Mouse (Mus musculus) lung, embryonic 15.5 days (tissue): Measurements from ENCODE around the gene Tmem109. TPM values are rescaled to one million over a fixed set of nuclear protein-coding genes. Genes with fewer than 3 reads are reported as not detected.

Experiments
- ATAC-seq: fragments of 200-750 bp; cut with Nextera tagmentation; 2 replicates; pipeline ENCODE4 v1.8.0; 2017; ENCODE audit warnings: moderate number of reproducible peaks, borderline replicate concordance; ENCODE audit not compliant: low FRiP score, low TSS enrichment; ENCODE audit errors: extremely low read depth
- H3K27ac ChIP-seq: fragments of 300-500 bp; sonication (generic); 2 replicates; pipeline ENCODE4 v1.5.1; 2015; ENCODE audit warnings: moderate library complexity, mild to moderate bottlenecking, inconsistent platforms
- H3K27me3 ChIP-seq: fragments of 300-500 bp; sonication (generic); 2 replicates; pipeline ENCODE4 v1.6.1; 2015; ENCODE audit warnings: inconsistent platforms
- H3K36me3 ChIP-seq: fragments of 300-500 bp; sonication (generic); 2 replicates; pipeline ENCODE4 v1.6.1; 2015; ENCODE audit warnings: inconsistent platforms
- H3K4me1 ChIP-seq: fragments of 300-500 bp; sonication (generic); 2 replicates; pipeline ENCODE4 v1.6.1; 2015; ENCODE audit warnings: inconsistent platforms
- H3K4me2 ChIP-seq: fragments of 300-500 bp; sonication (generic); 2 replicates; pipeline ENCODE4 v1.6.1; 2015; ENCODE audit warnings: inconsistent platforms, mild to moderate bottlenecking, moderate library complexity
- H3K4me3 ChIP-seq: fragments of 300-500 bp; sonication (generic); 2 replicates; pipeline ENCODE4 v1.5.1; 2015; ENCODE audit warnings: mild to moderate bottlenecking, inconsistent platforms
- H3K9ac ChIP-seq: fragments of 300-500 bp; sonication (generic); 2 replicates; pipeline ENCODE4 v1.6.1; 2015; ENCODE audit warnings: inconsistent platforms
- H3K9me3 ChIP-seq: fragments of 300-500 bp; sonication (generic); 2 replicates; pipeline ENCODE4 v1.6.1; 2016; ENCODE audit warnings: inconsistent platforms
- WGBS: fragments of 180-500 bp; shearing (Covaris S2); methylation state at CpG from one replicate; pipeline ENCODE4 v1.1.7; 2015; 5-methylcytosine and 5-hydroxymethylcytosine counted together
- polyA plus RNA-seq: library from polyadenylated mRNA; unstranded; fragments of >200 nt; fragmentation: Nextera tagmentation; extraction: Ambion mirVana; gene quantifications from 2 replicates; pipeline ENCODE4 v1.2.1, GENCODE M21; 2015

Gene Tmem109
- polyA plus RNA-seq, 1 experiment from 2014 or later, result 138 TPM

DNA sequence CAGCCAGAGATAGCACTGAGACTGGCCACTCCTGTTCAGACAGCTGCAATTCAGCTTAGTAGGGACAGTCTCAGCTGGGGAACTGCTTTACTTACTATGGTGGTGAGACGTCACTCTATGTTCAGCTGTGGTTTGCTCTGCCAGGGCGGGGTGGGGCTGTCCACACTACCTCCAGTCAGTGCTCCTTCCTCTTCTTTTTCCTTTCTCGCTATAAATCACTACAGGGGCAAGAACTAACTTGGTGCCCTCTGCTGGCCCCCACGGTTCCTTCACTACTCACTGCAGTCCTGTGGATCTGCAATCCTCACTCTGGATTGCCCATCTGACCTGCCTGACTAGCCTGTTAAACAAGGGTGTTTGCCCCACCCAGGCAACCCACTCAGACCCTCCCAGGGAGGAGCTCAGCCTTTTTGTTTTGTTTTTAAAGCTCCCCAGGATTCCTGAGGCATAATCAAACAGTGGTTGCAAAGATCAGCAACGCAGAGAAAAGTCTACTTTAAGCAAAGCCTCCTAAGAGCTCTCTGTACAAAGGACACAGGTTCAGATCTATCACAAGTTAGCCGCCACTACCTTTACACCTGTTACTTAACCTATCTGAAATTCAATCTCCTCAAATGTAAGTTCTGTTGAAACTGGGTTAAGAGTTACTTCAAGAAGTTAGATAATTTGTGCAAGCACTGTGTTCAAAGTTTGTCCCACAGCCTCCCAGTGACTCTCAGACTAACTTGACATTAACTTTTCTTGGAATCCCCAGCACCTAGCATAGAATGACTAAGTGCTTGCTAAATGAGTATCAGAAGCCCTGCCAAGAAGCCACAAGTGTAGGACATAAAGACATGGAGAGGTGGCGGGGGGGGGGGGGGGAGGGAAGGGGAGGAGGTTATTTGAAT, 1.5 kb downstream of the Tmem109 start:
- Histone ChIP-seq H3K9me3 (0 out of 2 replicates have a peak, but pooled peaks cover 2% of the 10 kb centered on the region), H3K4me1 (peaks cover 34% of the 10 kb centered on the region), H3K36me3 (no peaks in the 10 kb centered on the region), H3K27me3 (no peaks in the 10 kb centered on the region), H3K27ac (peak overlapping the region; percentile 98), H3K4me2 (peak overlapping the region; percentile 92), H3K4me3 (peak overlapping the region; percentile 74), H3K9ac (peak overlapping the region; percentile 80)
- ATAC-seq, result peak; percentile 35
- WGBS, result 35% methylated on average over 6 of the region's 7 CpGs

DNA sequence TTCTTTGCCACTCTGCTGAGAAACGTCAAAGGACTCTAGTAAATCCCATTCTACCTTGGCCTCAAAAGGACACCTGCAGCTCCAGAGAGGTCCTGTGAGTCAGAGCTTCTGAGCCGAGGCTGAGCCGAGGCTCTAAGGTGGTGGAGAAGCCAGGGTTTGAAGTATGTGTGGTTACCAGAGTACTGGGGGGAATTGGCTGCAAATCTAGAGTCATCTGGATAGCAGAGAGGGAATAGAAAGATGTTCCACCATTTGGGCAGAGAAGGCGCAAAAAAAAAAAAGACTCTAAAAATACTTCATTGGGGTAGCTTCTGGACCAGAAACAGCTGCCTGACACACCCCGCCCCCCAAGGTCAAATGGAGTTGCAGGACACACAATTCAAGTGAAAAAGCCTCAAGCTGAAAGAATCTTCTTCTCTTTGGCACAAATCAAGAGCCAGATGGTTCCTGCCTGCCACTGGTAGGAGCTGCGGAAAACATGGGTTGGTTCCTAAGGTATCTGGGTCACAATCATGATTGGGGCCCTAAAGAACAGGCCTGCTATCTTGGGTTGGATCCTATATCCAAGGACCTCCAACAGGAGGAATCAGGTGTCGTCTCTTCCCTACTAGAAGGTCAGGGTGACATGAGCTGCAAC, 3.5 kb downstream of the Tmem109 start:
- peaks cover 34% of the 10 kb centered on the region for H3K4me1 ChIP-seq
- no peak overlapping the region for H3K4me2 ChIP-seq
- H3K4me3 ChIP-seq, result no peak overlapping the region
- no peak for ATAC-seq
- peaks cover 12% of the 10 kb centered on the region for H3K36me3 ChIP-seq
- no peaks in the 10 kb centered on the region for H3K9me3 ChIP-seq
- 83% methylated on average over 7 of the region's 7 CpGs for WGBS
- no peak overlapping the region for H3K27ac ChIP-seq
- H3K27me3 ChIP-seq, result no peaks in the 10 kb centered on the region
- H3K9ac ChIP-seq, result no peak overlapping the region

DNA sequence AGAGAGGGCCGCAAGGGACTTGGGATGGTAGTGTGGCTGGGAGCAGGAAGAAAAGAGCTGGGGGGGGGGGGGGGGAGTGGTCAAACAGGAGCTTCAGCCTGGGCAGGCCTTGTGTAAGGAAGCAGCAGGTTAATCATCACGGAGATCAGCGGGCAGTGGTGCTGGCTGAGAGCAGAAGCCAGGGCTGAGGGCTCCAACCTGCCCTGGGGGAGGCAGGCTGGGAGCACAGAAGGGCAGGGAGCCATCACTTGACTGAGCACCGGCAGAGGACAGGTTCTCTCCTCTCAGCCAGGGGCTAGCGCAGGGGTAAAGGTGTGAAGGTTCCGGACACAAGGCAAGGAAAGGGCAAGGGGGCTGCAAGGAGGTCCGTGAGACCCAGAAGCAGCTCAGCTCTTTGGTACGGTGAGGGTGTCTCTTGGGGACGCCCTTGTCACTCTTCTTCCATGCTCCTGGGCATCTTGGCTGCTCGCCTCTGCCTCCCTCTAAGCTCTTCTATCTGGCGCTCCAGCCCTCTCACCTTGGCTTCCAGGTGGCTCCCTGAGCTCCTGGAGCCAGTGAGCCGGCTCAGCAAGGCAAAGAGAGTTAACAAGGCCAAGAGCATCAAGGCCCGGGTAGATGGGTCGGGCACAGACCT, 10.4 kb downstream of the Tmem109 start:
- Histone ChIP-seq H3K4me3 (no peak overlapping the region), H3K27ac (peak overlapping the region; percentile 89), H3K9me3 (no peaks in the 10 kb centered on the region), H3K4me1 (peaks cover 34% of the 10 kb centered on the region), H3K4me2 (no peak overlapping the region), H3K27me3 (no peaks in the 10 kb centered on the region), H3K9ac (no peak overlapping the region), H3K36me3 (peaks cover 32% of the 10 kb centered on the region)
- no peak for ATAC-seq
- 75% methylated on average over 13 of the region's 14 CpGs for WGBS

DNA sequence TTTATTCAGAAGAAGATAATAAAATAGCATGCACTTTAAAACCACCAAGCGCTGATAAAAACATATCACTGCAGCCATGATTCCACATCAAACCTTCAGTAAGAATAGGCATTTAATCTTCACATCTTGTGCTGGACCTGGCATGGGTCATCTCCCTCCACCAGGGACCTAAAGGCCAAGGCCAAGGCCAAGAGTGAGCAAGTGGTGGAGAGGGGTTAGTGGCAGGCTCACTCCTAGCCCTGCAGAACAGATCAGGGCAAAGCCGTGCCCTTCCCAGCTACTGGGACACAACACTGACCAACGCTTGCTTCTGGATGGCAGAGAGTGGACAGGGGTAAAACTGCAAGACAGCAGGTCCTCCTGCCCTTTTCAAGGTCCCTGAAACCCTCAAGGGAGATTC, 11.1 kb downstream of the Tmem109 start:
- Histone ChIP-seq H3K9me3 (no peaks in the 10 kb centered on the region), H3K4me3 (no peak overlapping the region), H3K27ac (peak overlapping the region; percentile 89), H3K4me1 (peaks cover 34% of the 10 kb centered on the region), H3K27me3 (no peaks in the 10 kb centered on the region), H3K9ac (no peak overlapping the region), H3K4me2 (no peak overlapping the region), H3K36me3 (peaks cover 38% of the 10 kb centered on the region)
- 91% methylated on average over 3 of the region's 3 CpGs for WGBS
- ATAC-seq, result no peak

DNA sequence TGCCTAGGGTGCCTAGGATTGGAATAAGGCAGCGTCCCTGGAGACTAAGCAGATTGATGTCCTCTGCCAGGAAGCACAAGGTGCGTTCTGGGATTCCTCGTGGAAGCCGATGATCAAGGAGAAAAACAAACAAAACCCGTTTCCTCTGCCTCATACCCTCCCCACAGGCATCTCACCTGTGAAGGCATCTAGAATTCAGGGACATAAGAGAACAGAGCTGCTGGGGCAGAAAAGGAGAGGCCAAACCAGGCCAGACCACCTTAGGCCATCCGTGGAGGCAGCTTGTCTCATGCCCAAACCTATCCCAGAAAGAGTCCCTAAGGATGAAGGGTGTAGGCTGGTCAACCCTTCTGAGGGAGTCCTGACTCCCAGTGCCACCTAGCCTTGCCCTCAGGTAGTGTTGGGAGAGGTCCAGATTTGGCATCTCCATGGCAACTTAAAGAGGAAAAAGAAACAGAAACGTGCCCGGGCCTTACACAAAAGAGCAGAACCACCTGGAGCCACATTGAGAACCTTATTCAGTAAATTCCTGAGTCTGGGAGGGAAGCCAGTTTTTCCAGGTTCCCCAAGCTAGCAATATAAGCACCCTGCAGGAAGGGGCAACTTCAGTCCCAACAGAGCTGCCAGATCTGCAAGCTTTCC, 11.8 kb downstream of the Tmem109 start, which contains the start of gene Tmem132a:
Gene Tmem132a (minus strand): TSS at position 55 of the 642 bp plus-strand sequence.
- Histone ChIP-seq H3K4me2 (peak within 1 kb of the TSS; percentile 81), H3K4me1 (peaks cover 34% of the 10 kb centered on the region), H3K27me3 (no peaks in the 10 kb centered on the region), H3K4me3 (peak within 1 kb of the TSS; percentile 80), H3K9ac (peak within 1 kb of the TSS; percentile 87), H3K27ac (peak within 1 kb of the TSS; percentile 89), H3K36me3 (peaks cover 44% of the 10 kb centered on the region), H3K9me3 (no peaks in the 10 kb centered on the region)
- 4% methylated on average over 8 of the region's 8 CpGs for WGBS
- ATAC-seq, result peak; percentile 51

DNA sequence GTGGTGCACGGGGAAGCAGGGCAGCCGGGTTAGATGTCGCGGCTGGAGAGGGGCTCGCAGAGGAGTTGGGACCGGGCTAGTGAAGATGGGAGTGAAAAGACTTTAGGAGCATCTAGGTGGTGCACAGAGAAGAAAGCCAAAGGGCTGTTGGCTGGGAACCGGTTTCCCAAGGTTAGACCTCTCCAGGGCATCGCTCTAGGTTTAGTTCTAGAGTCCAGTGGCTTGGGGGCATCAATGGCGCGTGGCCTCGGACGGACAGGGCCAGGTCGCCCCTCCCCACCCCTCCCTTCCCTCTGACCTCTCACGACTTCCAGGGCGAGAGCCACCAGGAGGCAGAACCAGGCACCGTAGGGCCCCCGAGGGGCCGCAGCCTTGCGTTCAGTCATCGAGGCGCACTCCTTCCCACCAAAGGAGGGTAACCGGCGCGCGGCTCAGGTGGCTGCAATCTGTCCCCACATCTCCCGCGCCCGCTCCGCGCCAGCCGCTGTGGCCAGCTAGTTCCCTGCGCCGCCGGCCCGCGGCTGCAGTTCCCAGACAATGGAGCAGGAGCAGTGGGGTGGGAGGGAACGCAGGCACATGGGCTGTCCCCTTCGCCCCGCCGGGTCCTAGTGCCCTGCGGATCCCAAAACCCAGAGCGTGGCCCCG, 12.4 kb downstream of the Tmem109 start:
- no peaks in the 10 kb centered on the region for H3K9me3 ChIP-seq
- peaks cover 49% of the 10 kb centered on the region for H3K36me3 ChIP-seq
- no peaks in the 10 kb centered on the region for H3K27me3 ChIP-seq
- ATAC-seq, result peak; percentile 92
- H3K4me1 ChIP-seq, result peaks cover 34% of the 10 kb centered on the region
- H3K27ac ChIP-seq, result peak overlapping the region; percentile 89
- H3K9ac ChIP-seq, result peak overlapping the region; percentile 87
- WGBS, result 0% methylated on average over 43 of the region's 43 CpGs
- peak overlapping the region; percentile 81 for H3K4me2 ChIP-seq
- peak overlapping the region; percentile 80 for H3K4me3 ChIP-seq

DNA sequence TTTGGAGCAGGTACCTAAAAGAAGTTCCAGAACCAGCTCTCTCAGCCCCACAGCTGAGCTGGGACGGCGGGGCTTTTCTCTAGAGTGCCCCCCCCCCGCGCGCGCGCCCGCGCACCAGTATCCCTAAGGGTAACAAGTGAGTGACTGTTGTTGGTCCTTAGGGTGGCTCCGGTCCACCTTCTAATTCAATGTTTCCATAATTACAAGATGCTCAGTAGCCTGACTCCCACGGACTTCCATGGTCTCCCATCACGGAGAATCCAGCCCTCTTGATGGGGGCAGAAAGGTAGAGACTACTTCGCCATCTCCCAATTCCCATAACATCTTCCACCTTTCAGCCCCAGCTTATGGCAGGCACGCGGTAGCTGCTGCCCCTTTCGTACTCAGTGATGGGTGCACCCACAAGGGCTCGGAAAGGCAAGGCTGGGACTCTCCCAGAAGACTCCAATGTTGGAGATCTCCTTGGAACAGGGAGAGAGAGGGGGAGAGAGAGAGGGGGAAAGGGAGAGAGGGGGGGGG, 13.1 kb downstream of the Tmem109 start:
- 1% methylated on average over 17 of the region's 17 CpGs for WGBS
- Histone ChIP-seq H3K9ac (peak overlapping the region; percentile 87), H3K4me2 (peak overlapping the region; percentile 81), H3K27ac (peak overlapping the region; percentile 89; the same call in 1 of the 2 replicates), H3K4me1 (peaks cover 34% of the 10 kb centered on the region), H3K36me3 (peaks cover 49% of the 10 kb centered on the region), H3K4me3 (peak overlapping the region; percentile 80), H3K9me3 (no peaks in the 10 kb centered on the region), H3K27me3 (no peaks in the 10 kb centered on the region)
- ATAC-seq, result no peak

DNA sequence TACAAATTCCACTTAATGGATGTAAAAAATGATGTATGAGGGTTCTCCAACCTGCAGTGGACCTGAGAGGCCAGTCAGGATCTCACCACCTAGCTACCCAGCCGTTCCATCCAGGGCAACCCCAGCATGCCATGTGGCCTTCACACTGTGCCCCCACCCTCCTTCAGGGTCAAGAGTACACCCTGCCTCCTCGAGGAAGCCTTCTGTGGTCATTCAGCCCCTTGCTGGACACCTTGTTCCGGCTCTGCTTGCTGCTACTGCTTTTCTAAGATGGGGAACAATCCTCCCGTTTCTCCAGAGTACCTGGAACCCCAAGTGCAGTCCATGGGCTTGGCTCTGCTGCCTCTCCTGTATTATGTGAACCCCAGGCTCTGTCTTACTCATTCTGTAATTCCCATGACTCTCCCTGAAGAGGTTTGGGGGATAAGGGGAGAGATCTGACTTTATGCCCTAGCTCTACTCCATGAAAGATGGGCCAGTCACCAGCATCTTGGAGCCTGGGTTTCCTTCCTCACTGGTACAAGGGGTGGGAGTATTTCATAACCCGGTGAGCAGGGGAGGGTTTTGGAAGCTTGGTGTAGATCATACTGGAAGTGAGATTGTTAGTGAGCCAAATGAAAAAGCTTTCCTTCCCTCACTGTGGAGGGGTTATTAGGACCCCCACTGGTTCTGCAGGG, 13.7 kb downstream of the Tmem109 start:
- Histone ChIP-seq H3K4me3 (peak overlapping the region; percentile 80), H3K4me2 (peak overlapping the region; percentile 81), H3K4me1 (peaks cover 34% of the 10 kb centered on the region), H3K9ac (peak overlapping the region; percentile 87), H3K27me3 (no peaks in the 10 kb centered on the region), H3K9me3 (no peaks in the 10 kb centered on the region), H3K27ac (no peak overlapping the region), H3K36me3 (peaks cover 49% of the 10 kb centered on the region)
- no peak for ATAC-seq
- 22% methylated on average over 5 of the region's 5 CpGs for WGBS

DNA sequence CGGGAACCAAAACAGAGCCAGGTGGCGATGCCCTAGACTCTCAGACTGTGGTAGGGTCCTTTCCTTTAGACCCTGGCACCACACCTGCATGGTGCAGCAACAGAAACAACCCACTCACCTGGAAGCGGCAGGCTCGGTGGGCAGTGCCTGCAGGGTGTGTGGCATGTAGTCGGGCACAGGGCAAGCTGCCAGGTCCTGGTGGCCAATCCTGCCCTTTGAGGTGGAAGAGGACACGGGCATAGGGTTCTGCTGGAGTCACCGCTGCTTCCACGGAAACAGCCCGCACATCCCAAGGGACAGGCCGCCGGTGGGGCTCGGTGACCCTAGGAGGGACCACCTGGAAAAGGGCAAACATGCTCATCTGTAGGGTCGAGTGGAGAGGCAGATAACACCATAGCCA, 15.4 kb downstream of the Tmem109 start:
- Histone ChIP-seq H3K4me3 (no peak overlapping the region), H3K4me1 (peaks cover 31% of the 10 kb centered on the region), H3K4me2 (no peak overlapping the region), H3K36me3 (peaks cover 49% of the 10 kb centered on the region), H3K9ac (no peak overlapping the region), H3K27me3 (no peaks in the 10 kb centered on the region), H3K27ac (no peak overlapping the region), H3K9me3 (no peaks in the 10 kb centered on the region)
- 88% methylated on average over 13 of the region's 13 CpGs for WGBS
- no peak for ATAC-seq

DNA sequence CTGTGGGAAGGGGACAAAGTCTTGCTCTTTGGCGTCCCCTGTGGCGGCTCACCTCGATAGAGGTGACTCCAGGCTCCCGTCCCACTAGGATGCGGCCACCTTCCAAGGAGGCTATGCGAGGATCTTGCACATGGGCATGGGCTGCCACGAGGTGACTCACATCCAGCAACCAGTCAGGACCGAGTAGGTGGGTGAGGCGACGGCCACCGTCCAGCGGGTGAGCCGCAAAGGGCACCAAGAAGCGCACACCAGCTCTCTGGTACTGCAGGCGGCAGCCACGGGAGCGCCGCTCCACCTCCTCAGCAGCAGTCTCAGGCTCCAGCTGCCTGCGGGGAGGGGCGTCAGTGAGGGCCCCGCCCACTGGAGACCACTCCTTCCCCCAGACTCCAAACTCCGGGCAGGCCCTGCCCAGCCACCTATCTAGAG, 21.7 kb downstream of the Tmem109 start:
- Histone ChIP-seq H3K4me1 (no peaks in the 10 kb centered on the region), H3K9ac (no peak overlapping the region), H3K9me3 (no peaks in the 10 kb centered on the region), H3K4me3 (no peak overlapping the region), H3K36me3 (peaks cover 72% of the 10 kb centered on the region), H3K27ac (no peak overlapping the region), H3K27me3 (no peaks in the 10 kb centered on the region), H3K4me2 (no peak overlapping the region)
- WGBS, result 41% methylated on average over 22 of the region's 22 CpGs
- no peak for ATAC-seq
